Mouse (Mus musculus) CH12.LX (cell line): Measurements from ENCODE around the gene Zfp90. TPM values are rescaled to one million over a fixed set of nuclear protein-coding genes. Genes with fewer than 3 reads are reported as not detected.

Experiments
- DNase-seq: peaks from one replicate; pipeline ENCODE4 v3.0.0-alpha.2; 2013; ENCODE audit errors: extremely low read depth
- H3K27ac ChIP-seq: 2 replicates; pipeline ENCODE4 v1.5.1; 2012; ENCODE audit warnings: low read depth, mild to moderate bottlenecking, control low read depth, moderate library complexity; ENCODE audit not compliant: insufficient read depth
- H3K27me3 ChIP-seq: replicated peaks from 2 replicates; pipeline ENCODE3; 2012; ENCODE audit warnings: inconsistent platforms
- H3K36me3 ChIP-seq, 2 experiments: replicated peaks in 1 of 2; 2 replicates each; pipeline versions ENCODE3 to v1.6.1; 2012; ENCODE audit warnings: inconsistent platforms in 1 of 2, low read length in 1 of 2, mild to moderate bottlenecking in 1 of 2, mixed read lengths in 1 of 2, moderate library complexity in 1 of 2; ENCODE audit not compliant: control insufficient read depth in 1 of 2, insufficient read depth in 1 of 2
- H3K4me1 ChIP-seq, 2 experiments: 2 replicates each; pipeline ENCODE4 v1.6.1; 2012; ENCODE audit warnings: inconsistent platforms in 1 of 2, moderate library complexity in 1 of 2; ENCODE audit not compliant: insufficient read depth in 2 of 2, control insufficient read depth in 1 of 2
- H3K4me2 ChIP-seq: 2 replicates; pipeline ENCODE4 v1.6.1; 2012; ENCODE audit warnings: low read depth, mild to moderate bottlenecking, control low read depth; ENCODE audit not compliant: poor library complexity, insufficient read depth, severe bottlenecking
- H3K4me3 ChIP-seq, 3 experiments: fragments of 150-350 bp in 1 of 3; sonication (generic) in 1 of 3; replicated peaks in 1 of 3; 2 replicates each; pipeline versions ENCODE3 to v1.5.1; 2011 to 2012; ENCODE audit warnings: low read depth in 2 of 3, low read length in 2 of 3, mild to moderate bottlenecking in 2 of 3, moderate library complexity in 2 of 3, control low read depth in 1 of 3, improper control_type of control experiment in 1 of 3, inconsistent platforms in 1 of 3, mixed read lengths in 1 of 3; ENCODE audit not compliant: poor library complexity in 1 of 3
- H3K79me2 ChIP-seq: replicated peaks from 2 replicates; pipeline ENCODE4 v1.6.1; 2012; ENCODE audit warnings: mild to moderate bottlenecking, moderate library complexity; ENCODE audit not compliant: control insufficient read depth, poor library complexity, insufficient read depth, severe bottlenecking; ENCODE audit errors: extremely low read depth
- H3K9ac ChIP-seq: 2 replicates; pipeline ENCODE4 v1.6.1; 2012; ENCODE audit warnings: low read depth, mild to moderate bottlenecking, control low read depth, moderate library complexity; ENCODE audit not compliant: insufficient read depth
- H3K9me3 ChIP-seq: replicated peaks from 2 replicates; pipeline ENCODE3; 2012; ENCODE audit warnings: low read length, inconsistent platforms, mixed read lengths
- BHLHE40 ChIP-seq: IDR thresholded peaks from 2 replicates; pipeline ENCODE4 v1.6.1; 2011; ENCODE audit warnings: mild to moderate bottlenecking, low read depth, low read length, improper control_type of control experiment
- CHD1 ChIP-seq: IDR thresholded peaks from 2 replicates; pipeline ENCODE4 v1.6.1; 2012; ENCODE audit warnings: low read depth, low read length, improper control_type of control experiment, inconsistent platforms
- CHD2 ChIP-seq: IDR thresholded peaks from 2 replicates; pipeline ENCODE4 v1.6.1; 2011; ENCODE audit warnings: low read length, improper control_type of control experiment
- CTCF ChIP-seq, 2 experiments: IDR thresholded peaks in 1 of 2; conservative IDR thresholded peaks in 1 of 2; 2 replicates each; pipeline ENCODE4 v1.5.1; 2011 to 2012; ENCODE audit warnings: low read depth in 2 of 2, low read length in 2 of 2, improper control_type of control experiment in 1 of 2, inconsistent platforms in 1 of 2, mild to moderate bottlenecking in 1 of 2, moderate library complexity in 1 of 2
- ELF1 ChIP-seq: IDR thresholded peaks from 2 replicates; pipeline ENCODE4 v1.6.1; 2014; ENCODE audit warnings: low read depth, mild to moderate bottlenecking, inconsistent platforms, low read length, improper control_type of control experiment
- ETS1 ChIP-seq: conservative IDR thresholded peaks from 2 replicates; pipeline ENCODE4 v1.6.1; 2012; ENCODE audit warnings: low read depth, mild to moderate bottlenecking, inconsistent platforms, low read length, improper control_type of control experiment, moderate library complexity
- GABPA ChIP-seq: IDR thresholded peaks from 2 replicates; pipeline ENCODE4 v1.6.1; 2012; ENCODE audit warnings: low read depth, low read length, improper control_type of control experiment, inconsistent platforms; ENCODE audit not compliant: insufficient replicate concordance
- HCFC1 ChIP-seq: IDR thresholded peaks from 2 replicates; pipeline ENCODE4 v1.6.1; 2012; ENCODE audit warnings: low read depth, mild to moderate bottlenecking, inconsistent platforms, low read length, improper control_type of control experiment
- IRF4 ChIP-seq: IDR thresholded peaks from 2 replicates; pipeline ENCODE4 v1.6.1; 2014; ENCODE audit warnings: low read depth, mild to moderate bottlenecking, inconsistent platforms, low read length, improper control_type of control experiment
- JUN ChIP-seq: IDR thresholded peaks from 2 replicates; pipeline ENCODE4 v1.6.1; 2011; ENCODE audit warnings: low read depth, mild to moderate bottlenecking, low read length, improper control_type of control experiment, moderate library complexity; ENCODE audit not compliant: insufficient read depth
- JUND ChIP-seq: conservative IDR thresholded peaks from 2 replicates; pipeline ENCODE4 v1.6.1; 2011; ENCODE audit warnings: low read depth, low read length, improper control_type of control experiment
- KAT2A ChIP-seq: IDR thresholded peaks from 2 replicates; pipeline ENCODE4 v1.6.1; 2012; ENCODE audit warnings: low read length, improper control_type of control experiment, inconsistent platforms; ENCODE audit not compliant: insufficient replicate concordance
- MAFK ChIP-seq: IDR thresholded peaks from 2 replicates; pipeline ENCODE4 v1.6.1; 2011; ENCODE audit warnings: low read length, improper control_type of control experiment; ENCODE audit not compliant: insufficient replicate concordance
- MAZ ChIP-seq: IDR thresholded peaks from 2 replicates; pipeline ENCODE4 v1.6.1; 2012; ENCODE audit warnings: low read depth, mild to moderate bottlenecking, inconsistent platforms, low read length, improper control_type of control experiment, moderate library complexity
- MEF2A ChIP-seq: IDR thresholded peaks from 2 replicates; pipeline ENCODE4 v1.6.1; 2014; ENCODE audit warnings: low read depth, mild to moderate bottlenecking, inconsistent platforms, low read length, improper control_type of control experiment, borderline replicate concordance
- MXI1 ChIP-seq: IDR thresholded peaks from 2 replicates; pipeline ENCODE4 v1.6.1; 2011; ENCODE audit warnings: mild to moderate bottlenecking, low read depth, low read length, improper control_type of control experiment
- MYC ChIP-seq: IDR thresholded peaks from 2 replicates; pipeline ENCODE4 v1.6.1; 2011; ENCODE audit warnings: low read depth, mild to moderate bottlenecking, improper control_type of control experiment, low read length
- NELFE ChIP-seq: IDR thresholded peaks from 2 replicates; pipeline ENCODE4 v1.6.1; 2011; ENCODE audit warnings: low read depth, low read length, improper control_type of control experiment
- NRF1 ChIP-seq: IDR thresholded peaks from 2 replicates; pipeline ENCODE4 v1.6.1; 2014; ENCODE audit warnings: low read depth, mild to moderate bottlenecking, inconsistent platforms, low read length, improper control_type of control experiment, moderate library complexity
- PAX5 ChIP-seq: IDR thresholded peaks from 2 replicates; pipeline ENCODE4 v1.6.1; 2012; ENCODE audit warnings: low read length, inconsistent platforms, mixed read lengths
- POLR2A ChIP-seq: IDR thresholded peaks from 2 replicates; pipeline ENCODE4 v1.6.1; 2011; ENCODE audit warnings: low read depth, mild to moderate bottlenecking, improper control_type of control experiment, low read length
- POLR2AphosphoS2 ChIP-seq: IDR thresholded peaks from 2 replicates; pipeline ENCODE4 v1.6.1; 2011; ENCODE audit warnings: low read depth, low read length, improper control_type of control experiment
- RAD21 ChIP-seq: IDR thresholded peaks from 2 replicates; pipeline ENCODE4 v1.6.1; 2011; ENCODE audit warnings: low read depth, mild to moderate bottlenecking, low read length, improper control_type of control experiment, moderate library complexity
- RCOR1 ChIP-seq: conservative IDR thresholded peaks from 2 replicates; pipeline ENCODE4 v1.6.1; 2012; ENCODE audit warnings: low read depth, mild to moderate bottlenecking, inconsistent platforms, low read length, improper control_type of control experiment
- TBP ChIP-seq: conservative IDR thresholded peaks from 2 replicates; pipeline ENCODE4 v1.6.1; 2011; ENCODE audit warnings: low read depth, low read length, improper control_type of control experiment
- TCF12 ChIP-seq: IDR thresholded peaks from 2 replicates; pipeline ENCODE4 v1.6.1; 2014; ENCODE audit warnings: low read depth, mild to moderate bottlenecking, inconsistent platforms, low read length, improper control_type of control experiment
- UBTF ChIP-seq: IDR thresholded peaks from 2 replicates; pipeline ENCODE4 v1.6.1; 2012; ENCODE audit warnings: low read depth, mild to moderate bottlenecking, inconsistent platforms, low read length, improper control_type of control experiment, moderate library complexity
- USF1 ChIP-seq: IDR thresholded peaks from 2 replicates; pipeline ENCODE4 v1.6.1; 2014; ENCODE audit warnings: low read depth, mild to moderate bottlenecking, inconsistent platforms, low read length, improper control_type of control experiment
- USF2 ChIP-seq: conservative IDR thresholded peaks from 2 replicates; pipeline ENCODE4 v1.6.1; 2011; ENCODE audit warnings: low read depth, low read length, improper control_type of control experiment
- ZC3H11A ChIP-seq: IDR thresholded peaks from 2 replicates; pipeline ENCODE4 v1.6.1; 2012; ENCODE audit warnings: low read depth, mild to moderate bottlenecking, inconsistent platforms, low read length, improper control_type of control experiment
- ZKSCAN1 ChIP-seq: IDR thresholded peaks from 2 replicates; pipeline ENCODE4 v1.6.1; 2012; ENCODE audit warnings: low read depth, inconsistent platforms, low read length, improper control_type of control experiment, borderline replicate concordance
- ZMIZ1 ChIP-seq: IDR thresholded peaks from 2 replicates; pipeline ENCODE4 v1.6.1; 2012; ENCODE audit warnings: low read depth, mild to moderate bottlenecking, inconsistent platforms, low read length, improper control_type of control experiment
- dilution Hi-C: fragments of 300-500 bp; cut with MboI; formaldehyde crosslinking; loops from 2 replicates; pipeline ENCODE4 v1.14.3; 2020; ENCODE audit warnings: low sequenced_read_pairs; ENCODE audit not compliant: extremely low pct_unique_long_range_greater_than_20kb, extremely low pct_ligation_motif_present
- in situ Hi-C: fragments of 300-500 bp; cut with MboI; formaldehyde crosslinking; loops from 3 replicates; pipeline ENCODE4 v1.14.3; 2019; ENCODE audit warnings: low sequenced_read_pairs, low pct_ligation_motif_present, low pct_unique_long_range_greater_than_20kb, mixed read lengths
- polyA plus RNA-seq: library from polyadenylated mRNA; unstranded; fragments of >175 nt; gene quantifications from 2 replicates; pipeline ENCODE4 v1.2.1, GENCODE M21; 2012; ENCODE audit warnings: low read depth; ENCODE audit not compliant: insufficient read length
- total RNA-seq, 2 experiments: library from RNA; depleted of rRNA; stranded (reverse); fragments of 300-350 nt in 1 of 2; fragments of >200 nt in 1 of 2; gene quantifications; 2 replicates each; pipeline ENCODE4 v1.2.3; 2012 to 2014

The Zfp90 gene
- total and polyA plus RNA-seq, 3 experiments = 1.8 to 3.5 (median 3.0) TPM

DNA sequence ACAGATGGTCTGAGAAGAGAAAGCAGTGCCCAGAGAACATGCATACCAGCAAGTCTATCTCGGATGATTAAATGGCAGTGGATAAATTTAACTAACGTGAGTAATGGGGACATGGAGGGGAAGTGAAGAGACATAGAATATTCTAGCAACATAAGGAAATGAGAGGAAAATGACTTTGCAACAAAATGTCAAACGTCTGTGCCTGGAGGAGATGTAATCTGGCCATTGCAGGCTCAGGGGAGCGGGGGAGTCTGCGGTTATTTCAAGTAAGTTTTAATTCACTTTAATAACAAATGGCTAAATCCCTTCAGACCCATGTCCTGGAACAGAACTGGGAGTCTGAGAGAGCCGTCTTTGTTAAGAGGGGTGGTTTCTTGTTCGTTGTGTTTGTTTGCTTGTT lies 5.1 kb upstream of the Zfp90 start:
- H3K27me3 ChIP-seq = peaks cover 5% of the 10 kb centered on the region
- no peak overlapping the region for H3K9ac ChIP-seq
- no peaks in the 10 kb centered on the region for H3K9me3 ChIP-seq
- in situ Hi-C loops = loop anchor here (10.0 kb wide), 2 partner anchors 135 to 255 kb away; no protein-coding TSS in a partner anchor
- no peak for TF ChIP-seq USF1
- no peak for TF ChIP-seq ZKSCAN1
- no peak for TF ChIP-seq CTCF (conservative IDR thresholded peaks at IDR 0.05 in 1 of 2, IDR thresholded peaks at IDR 0.05 in 1 of 2; ENCODE audit: low read depth in 2 of 2, low read length in 2 of 2)
- no peak for TF ChIP-seq KAT2A
- no peak for TF ChIP-seq ZC3H11A
- no peak for TF ChIP-seq RCOR1
- TF ChIP-seq UBTF = no peak
- no peak for TF ChIP-seq NRF1
- no peak for TF ChIP-seq CHD1
- no peak for TF ChIP-seq ELF1
- no peak for TF ChIP-seq NELFE
- TF ChIP-seq USF2 = no peak
- TF ChIP-seq TCF12 = no peak
- TF ChIP-seq MYC = no peak
- no peak for TF ChIP-seq MAZ
- no peak for TF ChIP-seq MXI1
- no peak for TF ChIP-seq ETS1
- H3K79me2 ChIP-seq = no peaks in the 10 kb centered on the region
- H3K36me3 ChIP-seq = no peaks in the 10 kb centered on the region
- H3K4me2 ChIP-seq = no peak overlapping the region
- no peak overlapping the region for H3K27ac ChIP-seq
- peaks cover 3 to 16% of the 10 kb centered on the region in 2 experiments for H3K4me1 ChIP-seq
- dilution Hi-C loops = no loop called here
- no peak for DNase-seq
- H3K4me3 ChIP-seq = no peak overlapping the region

DNA sequence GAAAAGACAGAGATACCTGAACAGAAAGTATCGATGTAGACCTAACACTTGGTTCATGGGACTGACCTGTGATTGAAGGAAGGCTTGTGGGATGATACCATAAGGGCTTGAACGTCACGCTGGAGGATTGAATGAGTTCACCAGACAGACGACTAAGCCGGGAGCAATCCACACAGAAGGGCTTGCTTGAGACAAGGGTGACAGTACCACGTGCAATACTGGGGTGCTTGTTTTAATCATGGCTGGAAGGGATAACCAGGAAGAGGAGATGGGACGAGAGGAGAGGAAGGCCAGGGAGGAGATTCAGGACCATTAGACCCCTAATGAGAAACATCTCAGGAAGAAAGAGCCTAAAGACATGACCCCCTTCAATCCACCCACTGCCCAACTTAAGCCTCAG lies 4.6 kb upstream of the Zfp90 start:
- Histone ChIP-seq H3K79me2 (no peaks in the 10 kb centered on the region), H3K36me3 (no peaks in the 10 kb centered on the region), H3K4me1 (peaks cover 3 to 16% of the 10 kb centered on the region in 2 experiments), H3K4me3 (no peak overlapping the region), H3K27ac (no peak overlapping the region), H3K4me2 (no peak overlapping the region), H3K27me3 (peaks cover 5% of the 10 kb centered on the region), H3K9ac (no peak overlapping the region), H3K9me3 (no peaks in the 10 kb centered on the region)
- in situ Hi-C loops = loop anchor here (10.0 kb wide), 2 partner anchors 134 to 254 kb away; no protein-coding TSS in a partner anchor
- dilution Hi-C loops = no loop called here
- DNase-seq = no peak
- no peak for TF ChIP-seq BHLHE40
- no peak for TF ChIP-seq HCFC1
- no peak for TF ChIP-seq TBP
- TF ChIP-seq JUND = no peak
- no peak for TF ChIP-seq JUN
- TF ChIP-seq IRF4 = no peak
- no peak for TF ChIP-seq TCF12
- no peak for TF ChIP-seq ZMIZ1
- no peak for TF ChIP-seq GABPA
- no peak for TF ChIP-seq POLR2A
- no peak for TF ChIP-seq CHD1
- TF ChIP-seq POLR2AphosphoS2 = no peak
- TF ChIP-seq MAFK = no peak
- no peak for TF ChIP-seq MYC
- TF ChIP-seq RAD21 = no peak
- TF ChIP-seq USF2 = no peak
- TF ChIP-seq PAX5 = no peak
- no peak for TF ChIP-seq CHD2
- no peak for TF ChIP-seq MEF2A
- no peak for TF ChIP-seq MXI1
